Mouse (Mus musculus) MEL (cell line): ENCODE results near the gene Pigr.

Experiments
- EP300 ChIP-seq, 2 experiments: IDR thresholded peaks; 2 replicates each; pipeline ENCODE4 v1.6.1; 2011; ENCODE audit warnings: improper control_type of control experiment in 2 of 2, low read length in 2 of 2, low read depth in 1 of 2, mild to moderate bottlenecking in 1 of 2
- GATA1 ChIP-seq: IDR thresholded peaks from 2 replicates; pipeline ENCODE4 v1.6.1; 2011; ENCODE audit warnings: low read depth, low read length, improper control_type of control experiment
- HCFC1 ChIP-seq: IDR thresholded peaks from 2 replicates; pipeline ENCODE4 v1.6.1; 2012; ENCODE audit warnings: low read depth, mild to moderate bottlenecking, inconsistent platforms, low read length, improper control_type of control experiment, moderate library complexity
- MAFK ChIP-seq: IDR thresholded peaks from 2 replicates; pipeline ENCODE4 v1.6.1; 2011; ENCODE audit warnings: low read depth, mild to moderate bottlenecking, low read length, improper control_type of control experiment, borderline replicate concordance
- MXI1 ChIP-seq: IDR thresholded peaks from 2 replicates; pipeline ENCODE4 v1.6.1; 2011; ENCODE audit warnings: mild to moderate bottlenecking, low read depth, low read length, improper control_type of control experiment
- POLR2A ChIP-seq, 2 experiments: IDR thresholded peaks; 2 replicates each; pipeline ENCODE4 v1.6.1; 2011 to 2012; ENCODE audit warnings: low read length in 2 of 2, mild to moderate bottlenecking in 2 of 2, control low read depth in 1 of 2, improper control_type of control experiment in 1 of 2, low read depth in 1 of 2, moderate library complexity in 1 of 2; ENCODE audit not compliant: control insufficient read depth in 1 of 2, insufficient read depth in 1 of 2, poor library complexity in 1 of 2

DNA sequence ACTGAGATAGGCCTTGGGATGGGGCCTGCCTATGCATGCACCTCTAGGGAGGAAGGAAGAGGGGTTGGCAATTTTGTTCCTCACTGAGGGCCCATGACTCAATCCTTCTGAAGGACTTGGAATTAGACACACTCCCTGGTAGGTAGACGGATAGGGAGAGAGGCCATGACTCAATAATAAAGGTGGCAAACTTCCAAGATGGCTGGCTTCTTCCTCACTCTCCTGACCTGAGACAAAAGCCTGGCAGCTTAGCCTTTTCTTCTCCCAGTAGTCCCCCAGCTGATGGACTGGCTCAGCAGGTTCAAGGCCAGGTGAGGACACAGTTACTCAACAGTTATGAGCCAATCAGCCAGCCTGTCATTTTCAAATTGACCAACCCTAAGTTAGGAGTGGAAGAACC lies 66.0 kb downstream of the Pigr start:
- TF ChIP-seq GATA1 (no peak), EP300 (IDR thresholded peaks at IDR 0.05; ENCODE audit: low read depth in 1 of 2, low read length in 2 of 2) (no peak), POLR2A (IDR thresholded peaks at IDR 0.05; ENCODE audit: control insufficient read depth in 1 of 2, insufficient read depth in 1 of 2, low read depth in 1 of 2, low read length in 2 of 2, poor library complexity in 1 of 2) (no peak), HCFC1 (no peak), MAFK (no peak), MXI1 (no peak)
